Mouse (Mus musculus): Measurements from ENCODE around the gene Mthfr.

- TF ChIP-seq EP300 (optimal IDR thresholded peaks at IDR 0.05), result no peak
- no peak for TF ChIP-seq CTCF (IDR thresholded peaks at IDR 0.05; ENCODE audit: low read depth)
These were observed 53.8 kb downstream of the Mthfr start for GRCm38 (mm10) chr4:148092551-148093271.

Data from stomach, postnatal 0 days (tissue).